Mouse (Mus musculus) kidney, adult 2 months (tissue): ENCODE measurements around the gene Plekhm1.

Source experiments
- CTCF ChIP-seq: fragments of 200-500 bp; conservative IDR thresholded peaks from 2 replicates; pipeline ENCODE4 v1.5.1; 2011; ENCODE audit warnings: low read depth, mild to moderate bottlenecking, control low read depth, low read length, moderate library complexity, mixed read lengths; ENCODE audit not compliant: insufficient read depth, insufficient read length
- POLR2A ChIP-seq: fragments of 200-500 bp; IDR thresholded peaks from one replicate; pipeline ENCODE4 v1.6.1; 2011; ENCODE audit warnings: low read depth, low read length, control low read depth

- TF ChIP-seq CTCF, result no peak
- TF ChIP-seq POLR2A, result no peak
These were observed 77.6 kb downstream of the Plekhm1 start for GRCm38 (mm10) chr11:103334925-103335324.
